In genomic region chr5:143047586-143047985, GRCm38 (mm10) we compare ENCODE assay signal across 9 mouse cellular contexts.
DNase-seq lines count a peak whose midpoint lies in the region; ATAC-seq and TF ChIP-seq lines count a peak whose summit lies in the region.
"Had no signal": no experiment of that assay in that cellular context is flagged by ENCODE, and none has a peak within 500 bp of the region (broad histone marks: within the 10 kb centered on the region; RNA-seq: fewer than 3 reads in every experiment).

No protein-coding gene starts in this region.

- 95% methylated on average over 1 of the region's 1 CpGs for WGBS in embryonic facial prominence, embryonic 12.5 days
- 87% methylated on average over 1 of the region's 1 CpGs for WGBS in embryonic facial prominence, embryonic 10.5 days
- WGBS in lung, embryonic 14.5 days, result 82% methylated on average over 1 of the region's 1 CpGs
- WGBS in limb, embryonic 15.5 days, result 77% methylated on average over 1 of the region's 1 CpGs
- WGBS in stomach, embryonic 15.5 days, result 90% methylated on average over 1 of the region's 1 CpGs

- peaks cover 14% of the 10 kb centered on the region; the same call in 1 of the 2 replicates for H3K36me3 ChIP-seq in embryonic facial prominence, embryonic 12.5 days
- H3K36me3 ChIP-seq in embryonic facial prominence, embryonic 10.5 days (replicated peaks), result peaks cover 77% of the 10 kb centered on the region
- H3K36me3 ChIP-seq in lung, embryonic 14.5 days (ENCODE audit: insufficient read depth), result peaks cover 25% of the 10 kb centered on the region; the same call in 1 of the 2 replicates
- peaks cover 29% of the 10 kb centered on the region for H3K36me3 ChIP-seq in limb, embryonic 15.5 days
- H3K36me3 ChIP-seq in stomach, embryonic 15.5 days, result 0 out of 2 replicates have a peak, but pooled peaks cover 9% of the 10 kb centered on the region

- no peak overlapping the region for H3K9ac ChIP-seq in embryonic facial prominence, embryonic 12.5 days
- H3K9ac ChIP-seq in lung, embryonic 14.5 days, result no peak overlapping the region
- no peak overlapping the region for H3K9ac ChIP-seq in limb, embryonic 15.5 days
- no peak overlapping the region for H3K9ac ChIP-seq in stomach, embryonic 15.5 days

- H3K9me3 ChIP-seq in embryonic facial prominence, embryonic 12.5 days, result no peaks in the 10 kb centered on the region
- no peaks in the 10 kb centered on the region for H3K9me3 ChIP-seq in embryonic facial prominence, embryonic 10.5 days
- H3K9me3 ChIP-seq in lung, embryonic 14.5 days (ENCODE audit: low read depth, low read length), result no peaks in the 10 kb centered on the region
- H3K9me3 ChIP-seq in limb, embryonic 15.5 days, result no peaks in the 10 kb centered on the region
- H3K9me3 ChIP-seq in stomach, embryonic 15.5 days, result no peaks in the 10 kb centered on the region

- no peak for DNase-seq in embryonic facial prominence, embryonic 10.5 days (ENCODE audit: low spot score)
- no peak for DNase-seq in lung, embryonic 14.5 days
- no peak for DNase-seq in lung, postnatal 25 days (ENCODE audit: low spot score)
- no peak for DNase-seq in right cerebral cortex, postnatal 10 days (ENCODE audit: low spot score in 2 of 2)
- no peak for DNase-seq in yolk sac, embryonic 10.5 days (ENCODE audit: low spot score)
- DNase-seq: gastrocnemius, postnatal 25 days had no signal

- H3K4me2 ChIP-seq in embryonic facial prominence, embryonic 12.5 days (replicated peaks), result no peak overlapping the region
- no peak overlapping the region for H3K4me2 ChIP-seq in lung, embryonic 14.5 days
- H3K4me2 ChIP-seq in limb, embryonic 15.5 days, result no peak overlapping the region
- no peak overlapping the region for H3K4me2 ChIP-seq in stomach, embryonic 15.5 days

- H3K27me3 ChIP-seq in embryonic facial prominence, embryonic 12.5 days, result no peaks in the 10 kb centered on the region
- no peaks in the 10 kb centered on the region for H3K27me3 ChIP-seq in embryonic facial prominence, embryonic 10.5 days (replicated peaks; ENCODE audit: low read depth, poor library complexity, severe bottlenecking)
- H3K27me3 ChIP-seq in lung, embryonic 14.5 days (ENCODE audit: insufficient read depth, low read length), result no peaks in the 10 kb centered on the region
- H3K27me3 ChIP-seq in limb, embryonic 15.5 days, result no peaks in the 10 kb centered on the region
- no peaks in the 10 kb centered on the region for H3K27me3 ChIP-seq in stomach, embryonic 15.5 days (replicated peaks)

- H3K27ac ChIP-seq in embryonic facial prominence, embryonic 12.5 days, result peak overlapping the region; percentile 46; the same call in 1 of the 2 replicates
- H3K27ac ChIP-seq in embryonic facial prominence, embryonic 10.5 days (replicated peaks), result no peak overlapping the region
- peak overlapping the region; percentile 76 for H3K27ac ChIP-seq in lung, embryonic 14.5 days (ENCODE audit: low read depth)
- H3K27ac ChIP-seq in limb, embryonic 15.5 days, result peak overlapping the region; percentile 58
- H3K27ac ChIP-seq in stomach, embryonic 15.5 days, result peak overlapping the region; percentile 90; the same call in 1 of the 2 replicates

- ATAC-seq in embryonic facial prominence, embryonic 12.5 days (ENCODE audit: insufficient number of reproducible peaks, insufficient read depth, low FRiP score, low TSS enrichment), result no peak
- ATAC-seq in lung, embryonic 14.5 days (ENCODE audit: insufficient read depth), result no peak
- ATAC-seq in limb, embryonic 15.5 days (ENCODE audit: insufficient number of reproducible peaks, low FRiP score, low TSS enrichment, low read depth), result no peak
- no peak for ATAC-seq in stomach, embryonic 15.5 days (ENCODE audit: insufficient read depth, low FRiP score, low read depth)

- no peak for TF ChIP-seq CTCF in lung, embryonic 14.5 days (IDR thresholded peaks at IDR 0.05; ENCODE audit: low read depth)

- peaks cover 8% of the 10 kb centered on the region; the same call in 1 of the 2 replicates for H3K4me1 ChIP-seq in embryonic facial prominence, embryonic 12.5 days
- H3K4me1 ChIP-seq in embryonic facial prominence, embryonic 10.5 days, result 0 out of 2 replicates have a peak, but pooled peaks cover 2% of the 10 kb centered on the region
- H3K4me1 ChIP-seq in lung, embryonic 14.5 days (ENCODE audit: insufficient read depth), result peaks cover 12% of the 10 kb centered on the region; the same call in 1 of the 2 replicates
- H3K4me1 ChIP-seq in limb, embryonic 15.5 days, result peaks cover 17% of the 10 kb centered on the region
- peaks cover 30% of the 10 kb centered on the region for H3K4me1 ChIP-seq in stomach, embryonic 15.5 days

- H3K4me3 ChIP-seq in embryonic facial prominence, embryonic 12.5 days, result no peak overlapping the region
- H3K4me3 ChIP-seq in embryonic facial prominence, embryonic 10.5 days, result no peak overlapping the region
- no peak overlapping the region for H3K4me3 ChIP-seq in lung, embryonic 14.5 days (ENCODE audit: low read depth, low read length)
- no peak overlapping the region for H3K4me3 ChIP-seq in limb, embryonic 15.5 days
- no peak overlapping the region for H3K4me3 ChIP-seq in stomach, embryonic 15.5 days (replicated peaks)
